Mouse (Mus musculus): ENCODE measurements around the gene Nelfb. TPM values are rescaled to one million over a fixed set of nuclear protein-coding genes. Genes with fewer than 3 reads are reported as not detected.

The Nelfb gene
- total and polyA plus RNA-seq, 2 experiments: 18.4 to 27.5 TPM

DNA sequence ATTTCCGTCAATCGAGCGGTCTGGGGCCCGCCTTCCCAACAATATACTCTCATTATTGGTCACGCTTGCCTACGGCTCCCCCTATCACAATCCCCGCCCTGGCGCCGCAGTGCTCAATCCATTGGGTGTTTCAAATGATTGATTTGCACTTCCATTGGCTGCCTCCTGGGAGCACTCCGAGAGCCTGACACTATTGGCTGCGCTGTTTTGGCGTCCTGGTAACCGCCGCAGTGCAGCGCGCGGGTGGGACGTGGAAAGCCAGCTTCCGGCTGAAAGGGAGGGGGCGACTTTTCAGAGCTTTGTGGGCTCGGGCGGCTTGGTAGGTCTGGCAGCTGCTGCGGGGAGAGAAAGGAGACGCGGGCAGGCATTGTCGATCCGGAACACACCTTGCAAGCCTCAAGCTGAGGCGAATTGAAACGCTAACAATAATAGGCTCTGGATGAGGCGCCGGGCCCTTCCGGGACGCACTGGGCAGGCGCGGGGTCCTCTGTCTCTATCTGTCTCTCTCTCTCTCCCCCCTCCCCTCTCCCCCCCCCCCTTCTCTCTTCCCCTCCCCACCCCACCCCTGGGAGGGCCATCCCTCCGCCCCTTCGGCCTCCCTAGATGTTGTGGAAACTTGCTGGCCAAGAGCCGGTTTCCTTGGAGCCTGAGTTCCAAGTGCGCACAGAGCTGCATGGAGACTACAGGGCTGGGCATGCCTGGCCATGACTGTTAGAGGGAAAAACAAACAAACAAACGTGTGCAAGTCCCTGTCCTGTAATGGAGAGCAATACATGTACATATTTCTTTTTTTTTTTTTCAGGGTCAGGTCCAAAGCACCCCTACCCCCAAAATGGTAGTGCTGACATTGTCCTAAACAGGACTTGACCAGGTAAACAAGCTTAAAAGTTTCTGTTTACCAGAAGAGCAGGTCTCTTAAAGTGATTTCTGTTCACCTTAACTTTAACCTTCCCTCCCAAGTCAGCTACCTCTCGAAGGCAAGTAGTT is 13.8 kb upstream of the Nelfb start:
- Histone ChIP-seq H3K4me3 (ENCODE audit: insufficient read depth, low read depth, low read length) (peak overlapping the region; percentile 73), H3K36me3 (ENCODE audit: control insufficient read depth, insufficient read depth, low read length) (no peaks in the 10 kb centered on the region; the same call in 1 of the 2 replicates), H3K79me2 (ENCODE audit: control insufficient read depth, insufficient read depth, low read length) (no peaks in the 10 kb centered on the region; the same call in 1 of the 2 replicates), H3K9ac (ENCODE audit: low read depth, low read length) (peak overlapping the region; percentile 73), H3K27me3 (ENCODE audit: control insufficient read depth, insufficient read depth, low read length) (no peaks in the 10 kb centered on the region), H3K4me1 (ENCODE audit: control insufficient read depth, insufficient read depth, low read length) (no peaks in the 10 kb centered on the region), H3K27ac (replicated peaks; ENCODE audit: insufficient read depth, low read depth, low read length) (peak overlapping the region; percentile 88)
- peak; percentile 98 for DNase-seq (ENCODE audit: extremely low read depth, low read depth, low spot score)
- TF ChIP-seq CTCF (IDR thresholded peaks at IDR 0.05; ENCODE audit: low read depth, low read length) (no peak), POLR2A (IDR thresholded peaks at IDR 0.05; ENCODE audit: extremely low read depth, insufficient read depth, low read length) (peak; percentile 67; the same call in 1 of the 2 replicates)
- 2% methylated on average over 41 of the region's 41 CpGs for WGBS

DNA sequence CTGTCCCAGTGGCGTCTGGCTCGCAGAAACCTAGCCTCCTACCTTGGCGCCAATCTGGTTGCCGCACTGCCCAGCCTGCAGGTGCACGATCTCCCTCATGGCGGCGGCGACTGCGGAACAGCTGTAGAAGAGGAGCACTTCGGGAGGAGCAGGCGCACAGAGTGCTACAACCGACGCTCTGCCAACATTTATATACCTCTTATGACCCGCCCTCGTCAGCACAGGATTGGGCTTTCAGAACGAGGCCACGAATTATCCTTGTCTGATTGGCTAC is 13.1 kb upstream of the Nelfb start, which contains the start of gene Tubb4b:
Gene Tubb4b, minus strand, starts transcription at position 211 of the 274 bp plus-strand sequence.
- peak within 1 kb of the TSS; percentile 89 for H3K9ac ChIP-seq (ENCODE audit: low read depth, low read length)
- H3K79me2 ChIP-seq (ENCODE audit: control insufficient read depth, insufficient read depth, low read length): no peaks in the 10 kb centered on the region; the same call in 1 of the 2 replicates
- no peaks in the 10 kb centered on the region; the same call in 1 of the 2 replicates for H3K36me3 ChIP-seq (ENCODE audit: control insufficient read depth, insufficient read depth, low read length)
- H3K4me3 ChIP-seq (ENCODE audit: insufficient read depth, low read depth, low read length): peak within 1 kb of the TSS; percentile 78
- DNase-seq (ENCODE audit: extremely low read depth, low read depth, low spot score): no peak
- no peaks in the 10 kb centered on the region for H3K4me1 ChIP-seq (ENCODE audit: control insufficient read depth, insufficient read depth, low read length)
- TF ChIP-seq POLR2A (IDR thresholded peaks at IDR 0.05; ENCODE audit: extremely low read depth, insufficient read depth, low read length) (peak; percentile 99), CTCF (IDR thresholded peaks at IDR 0.05; ENCODE audit: low read depth, low read length) (peak; percentile 34; the same call in 1 of the 2 replicates)
- H3K27ac ChIP-seq (replicated peaks; ENCODE audit: insufficient read depth, low read depth, low read length): peak within 1 kb of the TSS; percentile 88
- no peaks in the 10 kb centered on the region for H3K27me3 ChIP-seq (ENCODE audit: control insufficient read depth, insufficient read depth, low read length)
- WGBS: under 1% methylated on average over 17 of the region's 17 CpGs

DNA sequence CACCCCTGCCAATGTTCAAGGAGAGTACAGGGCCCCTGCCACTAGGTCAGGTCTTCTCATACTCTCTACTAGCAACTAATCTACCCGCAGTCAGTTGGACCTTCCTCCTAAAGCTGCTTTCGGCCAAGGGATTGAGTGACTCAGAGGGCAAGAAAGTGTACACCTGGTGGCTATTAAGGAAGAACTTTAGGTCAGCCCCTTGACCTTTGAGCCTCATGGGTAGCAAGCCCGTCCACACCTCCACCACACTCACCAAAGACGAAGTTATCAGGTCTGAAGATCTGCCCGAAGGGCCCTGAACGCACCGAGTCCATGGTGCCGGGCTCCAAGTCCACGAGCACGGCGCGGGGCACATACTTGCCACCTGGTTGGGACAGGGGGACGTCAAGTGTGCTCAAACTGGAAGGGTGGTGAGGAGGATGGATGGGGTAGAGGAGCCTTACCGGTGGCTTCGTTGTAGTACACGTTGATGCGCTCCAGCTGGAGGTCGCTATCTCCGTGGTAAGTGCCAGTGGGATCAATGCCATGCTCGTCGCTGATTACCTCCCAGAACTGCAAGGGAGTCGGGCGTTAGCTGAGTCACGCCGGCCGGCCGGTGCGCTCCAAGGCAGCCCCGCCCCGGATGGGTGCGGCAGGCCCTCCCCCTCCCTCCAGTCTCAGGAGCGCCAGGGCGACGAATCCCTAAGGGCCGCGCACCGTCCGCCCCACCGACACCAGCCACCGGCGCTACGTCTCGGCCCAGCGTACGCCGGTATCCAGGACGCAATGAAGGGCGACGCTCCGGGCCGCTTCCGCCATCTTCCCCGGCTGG is 12.6 kb upstream of the Nelfb start:
- DNase-seq (ENCODE audit: extremely low read depth, low read depth, low spot score): peak; percentile 67
- under 1% methylated on average over 51 of the region's 53 CpGs for WGBS

DNA sequence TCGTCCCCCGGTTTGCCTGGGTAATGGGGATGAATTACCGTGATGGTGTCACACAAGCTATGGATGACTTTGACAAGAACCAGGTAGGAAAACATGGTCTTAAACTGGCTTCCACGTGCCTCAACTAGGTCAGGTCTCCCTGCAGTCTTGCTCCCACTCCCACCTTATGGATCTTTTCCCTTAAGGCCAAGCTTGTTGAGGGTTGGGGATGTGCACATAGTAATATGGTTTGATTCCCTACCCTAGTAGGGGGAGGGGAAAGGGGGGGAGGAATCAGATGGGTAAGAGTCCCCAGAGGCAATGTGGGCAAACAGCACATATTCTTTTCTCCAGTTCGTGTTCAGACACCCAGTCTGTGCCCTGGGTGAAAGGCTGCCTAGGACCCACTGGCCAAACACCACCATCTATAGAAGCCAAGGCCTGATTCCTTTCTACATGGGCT is 10.1 kb upstream of the Nelfb start:
- WGBS: 78% methylated on average over 5 of the region's 5 CpGs
- H3K27me3 ChIP-seq (ENCODE audit: control insufficient read depth, insufficient read depth, low read length): no peaks in the 10 kb centered on the region
- no peak overlapping the region for H3K4me3 ChIP-seq (ENCODE audit: insufficient read depth, low read depth, low read length)
- TF ChIP-seq POLR2A (IDR thresholded peaks at IDR 0.05; ENCODE audit: extremely low read depth, insufficient read depth, low read length) (no peak), CTCF (IDR thresholded peaks at IDR 0.05; ENCODE audit: low read depth, low read length) (no peak)
- no peaks in the 10 kb centered on the region; the same call in 1 of the 2 replicates for H3K79me2 ChIP-seq (ENCODE audit: control insufficient read depth, insufficient read depth, low read length)
- H3K4me1 ChIP-seq (ENCODE audit: control insufficient read depth, insufficient read depth, low read length): no peaks in the 10 kb centered on the region
- no peak overlapping the region for H3K9ac ChIP-seq (ENCODE audit: low read depth, low read length)
- DNase-seq (ENCODE audit: extremely low read depth, low read depth, low spot score): no peak
- H3K36me3 ChIP-seq (ENCODE audit: control insufficient read depth, insufficient read depth, low read length): no peaks in the 10 kb centered on the region; the same call in 1 of the 2 replicates
- H3K27ac ChIP-seq (replicated peaks; ENCODE audit: insufficient read depth, low read depth, low read length): no peak overlapping the region

More for the DNA sequence above, 12.6 kb upstream of the Nelfb start:
- Histone ChIP-seq H3K4me1 (ENCODE audit: control insufficient read depth, insufficient read depth, low read length) (no peaks in the 10 kb centered on the region), H3K27me3 (ENCODE audit: control insufficient read depth, insufficient read depth, low read length) (no peaks in the 10 kb centered on the region), H3K27ac (replicated peaks; ENCODE audit: insufficient read depth, low read depth, low read length) (peak overlapping the region; percentile 83), H3K36me3 (ENCODE audit: control insufficient read depth, insufficient read depth, low read length) (no peaks in the 10 kb centered on the region; the same call in 1 of the 2 replicates), H3K9ac (ENCODE audit: low read depth, low read length) (peak overlapping the region; percentile 89), H3K79me2 (ENCODE audit: control insufficient read depth, insufficient read depth, low read length) (no peaks in the 10 kb centered on the region; the same call in 1 of the 2 replicates), H3K4me3 (ENCODE audit: insufficient read depth, low read depth, low read length) (peak overlapping the region; percentile 78)
- TF ChIP-seq CTCF (IDR thresholded peaks at IDR 0.05; ENCODE audit: low read depth, low read length) (no peak), POLR2A (IDR thresholded peaks at IDR 0.05; ENCODE audit: extremely low read depth, insufficient read depth, low read length) (no peak)

- Histone ChIP-seq H3K79me2 (ENCODE audit: control insufficient read depth, insufficient read depth, low read length) (no peaks in the 10 kb centered on the region), H3K4me1 (ENCODE audit: control insufficient read depth, insufficient read depth, low read length) (no peaks in the 10 kb centered on the region), H3K9ac (ENCODE audit: low read depth, low read length) (no peak within 1 kb of the TSS), H3K36me3 (ENCODE audit: control insufficient read depth, insufficient read depth, low read length) (no peaks in the 10 kb centered on the region; the same call in 1 of the 2 replicates), H3K27me3 (ENCODE audit: control insufficient read depth, insufficient read depth, low read length) (no peaks in the 10 kb centered on the region), H3K4me3 (ENCODE audit: insufficient read depth, low read depth, low read length) (no peak within 1 kb of the TSS), H3K27ac (replicated peaks; ENCODE audit: insufficient read depth, low read depth, low read length) (no peak within 1 kb of the TSS)
- TF ChIP-seq CTCF (IDR thresholded peaks at IDR 0.05; ENCODE audit: low read depth, low read length): no peak
- TF ChIP-seq POLR2A (IDR thresholded peaks at IDR 0.05; ENCODE audit: extremely low read depth, insufficient read depth, low read length): no peak
- no peak for DNase-seq (ENCODE audit: extremely low read depth, low read depth, low spot score)
These were observed 7.2 kb upstream of the Nelfb start, which contains the start of gene Fam166a for GRCm38 (mm10) chr2:25218445-25218844. TSS of gene Fam166a (plus strand) at chr2:25218745.

Measured in liver, adult 2 months (tissue).